Mouse (Mus musculus): ENCODE measurements around the gene Atmin. TPM values are rescaled to one million over a fixed set of nuclear protein-coding genes. Genes with fewer than 3 reads are reported as not detected.

Gene Atmin
- total RNA-seq (2017): 10.3 and 17.7 TPM in 2 replicates

GRCm38 (mm10) chr8:116943161-116943554 lies at the start of gene Atmin:
TSS of gene Atmin (plus strand) at chr8:116943393.
- ATAC-seq (replicated peaks; ENCODE audit: low read depth, poor library complexity, severe bottlenecking): peak; percentile 39

GRCm38 (mm10) chr8:116893938-116894337 lies 49.3 kb upstream of the Atmin start:
- peak; percentile 63; the same call in 1 of the 2 replicates for ATAC-seq (replicated peaks; ENCODE audit: low read depth, poor library complexity, severe bottlenecking)

- ATAC-seq (replicated peaks; ENCODE audit: low read depth, poor library complexity, severe bottlenecking): no peak
These were observed 47.7 kb upstream of the Atmin start for GRCm38 (mm10) chr8:116895521-116895920.

DNA sequence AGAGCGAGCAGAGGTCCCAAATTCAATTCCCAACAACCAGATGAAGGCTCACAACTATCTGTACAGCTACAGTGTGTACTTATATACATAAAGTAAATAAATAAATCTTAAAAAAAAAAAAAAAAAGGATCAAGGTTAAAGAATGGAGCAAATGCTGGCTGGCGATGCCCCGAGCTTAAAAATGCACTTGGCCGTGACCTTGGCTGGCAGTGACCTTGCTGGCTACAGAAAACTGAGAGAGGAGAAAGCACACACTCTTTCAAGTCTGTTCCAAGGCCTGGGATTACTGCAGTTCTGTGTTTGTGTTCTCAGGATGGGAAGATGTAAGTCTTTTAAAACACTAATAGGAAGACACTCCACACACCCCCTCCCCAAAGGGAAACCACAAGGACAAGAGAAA lies 38.5 kb upstream of the Atmin start:
- ATAC-seq (replicated peaks; ENCODE audit: low read depth, poor library complexity, severe bottlenecking): no peak

GRCm38 (mm10) chr8:116905252-116905651 lies 37.9 kb upstream of the Atmin start:
- ATAC-seq (replicated peaks; ENCODE audit: low read depth, poor library complexity, severe bottlenecking): peak; percentile 71

DNA sequence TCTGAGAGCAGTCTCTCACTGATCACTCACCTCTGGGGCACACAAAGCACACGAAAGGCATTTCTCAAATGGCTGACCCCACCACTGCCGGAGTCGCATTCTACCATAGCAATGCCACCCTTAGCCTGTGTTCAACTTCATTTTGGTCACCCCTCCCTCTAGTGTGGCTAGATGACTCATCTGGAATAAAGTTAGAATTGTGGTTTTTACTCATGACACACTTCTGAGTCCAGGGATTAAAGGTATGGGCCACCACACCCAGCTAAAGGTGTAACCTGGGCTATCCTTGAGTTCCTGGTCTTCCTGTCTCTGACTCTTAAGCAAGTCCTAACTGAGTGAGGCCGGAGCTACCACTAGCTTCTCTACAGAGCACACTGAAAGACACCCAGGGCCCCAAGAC lies 37.4 kb upstream of the Atmin start:
- no peak for ATAC-seq (replicated peaks; ENCODE audit: low read depth, poor library complexity, severe bottlenecking)

GRCm38 (mm10) chr8:116921005-116921336 lies 22.2 kb upstream of the Atmin start:
- ATAC-seq (replicated peaks; ENCODE audit: low read depth, poor library complexity, severe bottlenecking): peak; percentile 54; the same call in 1 of the 2 replicates

- ATAC-seq (replicated peaks; ENCODE audit: low read depth, poor library complexity, severe bottlenecking): peak; percentile 87
These were observed 21.7 kb upstream of the Atmin start, which contains the start of the genes Cmc2 and Cenpn for GRCm38 (mm10) chr8:116921337-116922059. TSS of gene Cmc2 (minus strand) at chr8:116921455. TSS of gene Cenpn (plus strand) at chr8:116921730.

- no peak for ATAC-seq (replicated peaks; ENCODE audit: low read depth, poor library complexity, severe bottlenecking)
These were observed 21.0 kb upstream of the Atmin start for GRCm38 (mm10) chr8:116922060-116922757.

GRCm38 (mm10) chr8:116923526-116923925 lies 19.7 kb upstream of the Atmin start:
- no peak for ATAC-seq (replicated peaks; ENCODE audit: low read depth, poor library complexity, severe bottlenecking)

- ATAC-seq (replicated peaks; ENCODE audit: low read depth, poor library complexity, severe bottlenecking): peak; percentile 80
These were observed 15.3 kb upstream of the Atmin start for GRCm38 (mm10) chr8:116927880-116928279.

DNA sequence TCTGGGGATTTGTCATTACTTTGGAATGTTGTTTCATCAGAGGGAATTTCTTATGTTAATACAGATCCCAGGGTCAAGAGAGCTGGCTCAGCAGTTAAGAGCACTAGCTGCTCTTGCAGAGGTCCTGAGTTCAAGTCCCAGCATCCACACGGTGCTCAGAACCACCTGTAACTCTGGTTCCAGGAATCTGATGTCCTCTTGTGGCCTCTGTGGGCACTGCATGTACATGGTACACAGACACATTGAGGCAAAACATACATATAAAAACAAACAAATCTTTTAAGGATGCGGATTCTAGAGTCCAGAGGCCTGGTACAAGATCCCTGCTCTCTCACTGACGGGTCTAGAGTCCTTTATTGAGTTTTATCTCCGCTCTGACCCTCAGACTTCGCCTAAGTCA lies 14.6 kb upstream of the Atmin start:
- no peak for ATAC-seq (replicated peaks; ENCODE audit: low read depth, poor library complexity, severe bottlenecking)

DNA sequence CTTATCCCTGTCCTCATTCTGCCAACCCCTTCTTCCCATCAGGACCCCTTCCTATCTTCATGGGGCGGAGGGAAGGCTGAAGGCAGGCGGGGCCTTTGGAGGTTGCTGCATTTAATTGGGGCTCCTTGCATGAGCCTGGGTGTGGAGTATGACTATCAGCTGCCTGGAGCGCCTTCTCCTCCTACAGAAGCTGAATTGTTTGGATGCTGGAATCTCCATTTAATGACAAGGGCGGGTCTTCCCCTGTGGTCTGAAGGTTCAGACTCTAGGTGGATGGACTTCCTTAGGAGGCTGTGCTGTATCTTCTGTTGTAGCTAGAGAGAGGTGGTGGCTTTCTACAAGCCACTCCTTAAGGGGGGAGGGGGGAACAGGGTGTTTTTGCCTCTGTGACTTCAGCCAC lies 8.2 kb upstream of the Atmin start:
- no peak for ATAC-seq (replicated peaks; ENCODE audit: low read depth, poor library complexity, severe bottlenecking)

DNA sequence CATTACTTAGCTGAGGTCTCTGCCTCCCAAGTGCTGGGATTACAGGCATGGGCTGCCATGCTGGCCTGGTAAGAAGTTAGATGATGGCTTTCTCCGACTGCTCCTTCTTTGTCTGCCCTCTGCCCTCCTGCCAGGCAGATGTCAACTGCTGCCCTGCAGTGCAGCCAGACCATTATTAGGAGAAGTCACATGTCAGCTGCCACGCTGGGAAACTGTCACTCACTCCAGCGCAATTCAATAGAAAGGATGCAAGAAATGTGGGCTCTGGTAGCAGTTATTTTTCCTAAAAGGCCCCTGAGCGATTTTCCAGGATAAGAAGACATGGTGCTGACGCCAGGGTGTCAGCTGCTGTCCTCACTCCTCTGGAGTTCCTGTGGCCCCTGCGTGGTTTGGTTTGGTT lies 7.7 kb upstream of the Atmin start:
- ATAC-seq (replicated peaks; ENCODE audit: low read depth, poor library complexity, severe bottlenecking): no peak

DNA sequence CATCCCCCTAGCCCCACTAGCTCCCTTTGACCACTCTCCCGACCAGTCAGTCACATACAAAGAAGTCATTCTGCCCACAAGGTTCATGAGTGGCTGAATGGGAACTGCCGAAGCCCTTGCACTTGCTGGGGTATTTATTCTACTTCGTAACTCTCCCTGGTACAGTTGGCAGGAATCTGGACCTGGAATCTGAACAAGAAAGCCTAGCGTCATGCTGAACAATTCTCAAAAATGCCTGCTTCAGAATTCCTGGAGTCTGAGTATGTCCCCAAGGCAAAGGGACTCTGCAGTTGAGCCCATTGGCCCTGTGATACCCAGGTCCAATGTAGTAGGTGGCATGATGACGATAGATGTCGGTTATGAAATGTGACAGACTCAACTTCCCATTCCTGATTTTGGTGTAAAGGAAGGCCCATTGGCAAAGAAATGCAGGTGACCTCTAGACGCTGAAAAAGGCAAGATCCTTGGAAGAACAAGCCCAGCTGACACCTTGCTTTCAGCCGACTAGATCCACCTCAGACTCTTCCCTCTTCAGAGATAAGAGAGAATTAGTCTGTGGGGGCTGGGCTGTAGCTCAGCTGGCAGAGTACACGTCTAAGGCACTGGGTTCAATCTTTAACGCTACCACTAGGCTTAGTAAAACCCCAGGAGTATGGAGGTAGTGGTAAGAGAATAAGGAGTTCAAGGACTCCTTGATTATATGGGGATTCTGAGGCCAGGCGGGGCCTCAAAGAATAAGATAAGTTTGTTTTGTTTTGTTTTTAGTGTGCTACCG lies 722 bp upstream of the Atmin start:
- 0 out of 2 replicates have a peak, but pooled peaks have one; percentile 16 for ATAC-seq (replicated peaks; ENCODE audit: low read depth, poor library complexity, severe bottlenecking)

- peak; percentile 16 for ATAC-seq (replicated peaks; ENCODE audit: low read depth, poor library complexity, severe bottlenecking)
These were observed 577 bp downstream of the Atmin start for GRCm38 (mm10) chr8:116943555-116944384.

- ATAC-seq (replicated peaks; ENCODE audit: low read depth, poor library complexity, severe bottlenecking): no peak
These were observed 1.1 kb downstream of the Atmin start for GRCm38 (mm10) chr8:116944385-116944696.

DNA sequence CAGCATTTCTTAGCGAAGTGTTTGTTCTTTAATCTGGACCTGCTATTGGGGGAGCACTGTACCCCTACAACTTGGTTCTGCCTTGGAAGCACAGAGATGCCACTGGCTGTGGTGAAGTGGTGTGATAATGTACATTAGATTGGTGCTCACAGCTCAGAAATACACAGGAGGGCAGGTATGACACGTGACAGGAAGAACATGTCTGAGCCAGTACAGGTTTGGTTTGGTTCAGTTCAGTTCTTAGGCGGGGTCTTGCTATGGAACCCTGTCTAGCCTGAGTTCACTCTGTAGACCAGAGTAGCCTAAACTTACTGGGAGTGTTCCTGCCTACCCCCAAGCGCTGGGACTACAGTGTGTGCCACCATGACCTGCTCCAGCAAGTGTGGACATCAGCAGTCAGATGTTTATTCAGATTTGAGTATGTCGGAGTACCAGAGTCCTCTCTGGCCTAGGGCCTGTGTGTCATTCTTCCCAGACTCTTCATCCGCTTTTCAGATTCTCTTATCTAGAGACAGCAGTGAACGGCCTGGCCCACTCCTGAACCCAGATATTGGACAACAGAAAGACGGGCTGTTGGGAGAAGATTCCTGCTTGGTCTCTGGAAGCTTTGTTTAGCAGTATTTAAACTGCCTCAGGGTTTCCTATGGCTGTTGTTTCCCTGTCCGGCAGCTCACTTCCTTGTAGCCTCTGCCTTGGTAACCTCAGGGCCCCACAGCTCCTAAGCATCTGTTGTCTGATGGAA lies 2.1 kb downstream of the Atmin start:
- ATAC-seq (replicated peaks; ENCODE audit: low read depth, poor library complexity, severe bottlenecking): no peak

- ATAC-seq (replicated peaks; ENCODE audit: low read depth, poor library complexity, severe bottlenecking): peak; percentile 33
These were observed 3.2 kb downstream of the Atmin start for GRCm38 (mm10) chr8:116946268-116946838.
